Mouse (Mus musculus) kidney, postnatal 0 days (tissue): ENCODE data around the gene Dazap2. TPM values are rescaled to one million over a fixed set of nuclear protein-coding genes. Genes with fewer than 3 reads are reported as not detected.

Experiments used
- ATAC-seq: fragments of 200-750 bp; cut with Nextera tagmentation; replicated peaks from 2 replicates; pipeline ENCODE4 v1.8.0; 2017; ENCODE audit warnings: low read depth, moderate number of reproducible peaks, moderate TSS enrichment, moderate library complexity; ENCODE audit not compliant: low FRiP score
- DNase-seq: peaks from one replicate; pipeline ENCODE4 v3.0.0-alpha.2; 2016; ENCODE audit warnings: low spot score
- H3K27ac ChIP-seq: fragments of 300-500 bp; sonication (generic); 2 replicates; pipeline ENCODE4 v1.5.1; 2014; ENCODE audit warnings: mild to moderate bottlenecking
- H3K27me3 ChIP-seq: fragments of 300-500 bp; sonication (generic); 2 replicates; pipeline ENCODE4 v1.6.1; 2014; ENCODE audit warnings: low read length, mixed read lengths; ENCODE audit not compliant: insufficient read depth
- H3K36me3 ChIP-seq: fragments of 300-500 bp; sonication (generic); 2 replicates; pipeline ENCODE4 v1.6.1; 2014; ENCODE audit warnings: low read length, mixed read lengths; ENCODE audit not compliant: insufficient read depth
- H3K4me1 ChIP-seq: fragments of 300-500 bp; sonication (generic); replicated peaks from 2 replicates; pipeline ENCODE4 v1.6.1; 2014; ENCODE audit warnings: antibody characterized with exemption, low read length, mixed read lengths; ENCODE audit not compliant: insufficient read depth
- H3K4me2 ChIP-seq: fragments of 300-500 bp; sonication (generic); 2 replicates; pipeline ENCODE4 v1.6.1; 2014; ENCODE audit warnings: mild to moderate bottlenecking, low read length, moderate library complexity, mixed read lengths
- H3K4me3 ChIP-seq: fragments of 300-500 bp; sonication (generic); replicated peaks from 2 replicates; pipeline ENCODE4 v1.5.1; 2014; ENCODE audit warnings: low read depth, low read length
- H3K9ac ChIP-seq: fragments of 300-500 bp; sonication (generic); 2 replicates; pipeline ENCODE4 v1.6.1; 2014; ENCODE audit warnings: low read depth, low read length
- H3K9me3 ChIP-seq: fragments of 300-500 bp; sonication (generic); replicated peaks from 2 replicates; pipeline ENCODE4 v1.6.1; 2016; ENCODE audit warnings: low read length, inconsistent platforms, mixed read lengths
- CTCF ChIP-seq: IDR thresholded peaks from 2 replicates; pipeline ENCODE4 v1.5.1; 2016; ENCODE audit warnings: antibody characterized with exemption, low read depth, mild to moderate bottlenecking, moderate library complexity
- WGBS: fragments of 180-500 bp; shearing (Covaris S2); extraction: QIAGEN DNeasy Blood & Tissue Kit; methylation state at CpG from one replicate; pipeline ENCODE4 v1.1.7; 2014; 5-methylcytosine and 5-hydroxymethylcytosine counted together
- polyA plus RNA-seq: library from polyadenylated mRNA; unstranded; fragments of >200 nt; fragmentation: Nextera tagmentation; extraction: Ambion mirVana; gene quantifications from 2 replicates; pipeline ENCODE4 v1.2.1, GENCODE M21; 2015

Dazap2 gene
- polyA plus RNA-seq, 1 experiment from 2014 or later, result 349 TPM

GRCm38 (mm10) chr15:100637661-100638060, 22.5 kb downstream of the Dazap2 start:
- 12% methylated on average over 6 of the region's 6 CpGs for whole genome bisulfite sequencing
- peak; percentile 70 for DNase-seq
- Histone ChIP-seq H3K9ac (no peak overlapping the region), H3K4me3 (peak overlapping the region; percentile 70; the same call in 1 of the 2 replicates), H3K4me1 (peaks cover 14% of the 10 kb centered on the region), H3K36me3 (no peaks in the 10 kb centered on the region), H3K27ac (0 out of 2 replicates have a peak overlapping the region, but pooled peaks have one; percentile 91), H3K9me3 (no peaks in the 10 kb centered on the region), H3K4me2 (peak overlapping the region; percentile 92; the same call in 1 of the 2 replicates), H3K27me3 (no peaks in the 10 kb centered on the region)
- peak; percentile 59 for TF ChIP-seq CTCF
- ATAC-seq, result no peak

GRCm38 (mm10) chr15:100639972-100640750, 25.0 kb downstream of the Dazap2 start:
- no peak overlapping the region for H3K27ac ChIP-seq
- no peak overlapping the region for H3K9ac ChIP-seq
- no peaks in the 10 kb centered on the region for H3K27me3 ChIP-seq
- TF ChIP-seq CTCF, result no peak
- H3K4me1 ChIP-seq, result peaks cover 9% of the 10 kb centered on the region
- H3K9me3 ChIP-seq, result no peaks in the 10 kb centered on the region
- no peak overlapping the region for H3K4me2 ChIP-seq
- WGBS, result 77% methylated on average over 16 of the region's 16 CpGs
- DNase-seq (no peak), ATAC-seq (no peak)
- H3K36me3 ChIP-seq, result no peaks in the 10 kb centered on the region
- H3K4me3 ChIP-seq, result no peak overlapping the region

DNA sequence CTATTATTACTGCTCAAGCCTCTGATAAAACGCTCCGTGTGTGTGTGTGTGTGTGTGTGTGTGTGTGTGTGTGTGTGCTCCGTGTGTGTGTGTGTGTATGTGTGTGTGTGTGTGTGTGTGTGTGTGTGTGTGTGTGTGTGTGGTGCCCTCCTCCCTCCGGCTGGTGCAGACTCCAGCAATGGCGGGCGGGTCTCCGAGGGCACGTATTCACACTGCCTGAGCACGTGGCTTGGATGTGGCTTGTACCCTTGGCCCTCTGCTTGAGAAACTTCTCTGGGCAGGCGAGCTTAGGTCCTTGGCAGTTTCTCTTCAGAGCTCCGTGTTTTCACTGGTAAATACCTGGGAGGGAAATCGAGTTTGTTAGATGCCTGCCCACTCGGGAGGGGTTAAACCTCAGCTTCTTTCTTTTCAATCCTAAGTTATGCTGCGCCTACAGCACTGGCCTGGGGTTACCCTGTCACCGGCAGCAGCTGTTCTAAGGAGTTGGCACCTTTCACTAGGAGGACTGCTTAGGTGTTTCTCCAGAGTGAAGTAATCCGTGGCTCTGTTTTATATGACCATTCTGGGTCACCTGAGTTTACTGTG, 26.2 kb downstream of the Dazap2 start:
- no peak for TF ChIP-seq CTCF
- Histone ChIP-seq H3K27me3 (no peaks in the 10 kb centered on the region), H3K4me2 (no peak overlapping the region), H3K4me3 (no peak overlapping the region), H3K9ac (no peak overlapping the region), H3K36me3 (no peaks in the 10 kb centered on the region), H3K9me3 (no peaks in the 10 kb centered on the region), H3K27ac (no peak overlapping the region), H3K4me1 (peaks cover 9% of the 10 kb centered on the region)
- ATAC-seq (no peak), DNase-seq (no peak)
- WGBS, result 54% methylated on average over 15 of the region's 16 CpGs

DNA sequence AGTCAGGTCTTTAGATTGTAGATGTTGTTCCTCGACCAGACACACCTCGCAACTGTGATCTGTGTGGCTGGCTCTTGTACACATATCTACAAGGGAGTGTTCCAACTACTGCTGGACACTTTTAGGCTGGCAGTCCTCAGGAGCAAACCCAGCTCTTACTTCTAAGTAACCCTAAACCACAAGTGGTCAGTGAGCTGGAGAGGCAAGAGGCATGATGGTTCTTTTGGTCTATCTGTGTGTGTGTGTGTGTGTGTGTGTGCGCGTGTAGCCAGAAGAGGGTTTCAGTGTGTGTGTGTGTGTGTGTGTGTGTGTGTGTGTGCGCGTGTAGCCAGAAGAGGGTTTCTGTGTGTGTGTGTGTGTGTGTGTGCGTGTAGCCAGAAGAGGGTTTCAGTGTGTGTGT, 27.3 kb downstream of the Dazap2 start:
- H3K4me3 ChIP-seq, result no peak overlapping the region
- no peaks in the 10 kb centered on the region for H3K9me3 ChIP-seq
- peaks cover 9% of the 10 kb centered on the region for H3K4me1 ChIP-seq
- H3K9ac ChIP-seq, result no peak overlapping the region
- H3K27me3 ChIP-seq, result no peaks in the 10 kb centered on the region
- WGBS, result 62% methylated on average over 7 of the region's 7 CpGs
- H3K4me2 ChIP-seq, result no peak overlapping the region
- H3K36me3 ChIP-seq, result no peaks in the 10 kb centered on the region
- DNase-seq (peak; percentile 69), ATAC-seq (no peak)
- H3K27ac ChIP-seq, result no peak overlapping the region
- TF ChIP-seq CTCF, result 0 out of 2 replicates have a peak, but pooled peaks have one; percentile 7

- DNase-seq (no peak), ATAC-seq (no peak)
- H3K9me3 ChIP-seq, result no peaks in the 10 kb centered on the region
- TF ChIP-seq CTCF, result no peak
- no peaks in the 10 kb centered on the region for H3K27me3 ChIP-seq
- H3K4me3 ChIP-seq, result no peak overlapping the region
- H3K9ac ChIP-seq, result no peak overlapping the region
- no peaks in the 10 kb centered on the region for H3K36me3 ChIP-seq
- H3K4me2 ChIP-seq, result no peak overlapping the region
- H3K4me1 ChIP-seq, result no peaks in the 10 kb centered on the region
- WGBS, result 80% methylated on average over 6 of the region's 6 CpGs
- no peak overlapping the region for H3K27ac ChIP-seq
These were observed 31.0 kb downstream of the Dazap2 start for GRCm38 (mm10) chr15:100646161-100646560.

DNA sequence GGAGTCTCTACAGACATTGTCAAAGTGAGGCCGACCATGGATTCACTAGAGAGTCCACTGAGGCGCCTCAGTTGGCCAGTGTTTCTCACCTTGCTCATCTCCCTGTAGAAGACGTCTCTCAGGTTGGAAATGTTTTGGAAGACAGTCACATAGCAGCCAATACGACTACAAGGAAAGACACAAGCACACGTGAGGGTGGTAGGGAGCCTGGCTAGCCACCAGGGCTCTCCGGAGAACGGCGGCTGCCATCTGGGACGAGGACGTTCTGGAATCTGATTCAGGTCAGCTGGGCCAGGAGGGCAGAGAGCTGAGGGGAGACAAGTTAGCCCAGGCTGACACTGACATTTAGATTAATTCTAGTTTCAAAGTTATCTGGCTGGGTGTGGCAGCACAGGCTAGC, 35.0 kb downstream of the Dazap2 start:
- Histone ChIP-seq H3K27me3 (no peaks in the 10 kb centered on the region), H3K9me3 (no peaks in the 10 kb centered on the region), H3K27ac (no peak overlapping the region), H3K4me3 (no peak overlapping the region), H3K4me1 (no peaks in the 10 kb centered on the region), H3K4me2 (no peak overlapping the region), H3K36me3 (no peaks in the 10 kb centered on the region), H3K9ac (no peak overlapping the region)
- ATAC-seq, result no peak
- 89% methylated on average over 10 of the region's 10 CpGs for WGBS
- TF ChIP-seq CTCF, result no peak
- no peak for DNase-seq
